Mouse (Mus musculus) urinary bladder, adult 2 months (tissue): ENCODE results near the gene Gm3646. TPM values are rescaled to one million over a fixed set of nuclear protein-coding genes. Genes with fewer than 3 reads are reported as not detected.

Experiments
- DNase-seq: peaks from one replicate; pipeline ENCODE4 v3.0.0; 2022; ENCODE audit warnings: low spot score
- polyA plus RNA-seq: library from polyadenylated mRNA; depleted of rRNA; stranded (reverse); fragments of >200 nt; gene quantifications from 2 replicates; pipeline ENCODE4 v1.2.3, GENCODE M21; 2012; rRNA removed

Gm3646 gene
- not detected in 2 replicates for polyA plus RNA-seq

- DNase-seq = no peak
Observed at GRCm38 (mm10) chr1:39805243-39805979, at the start of gene Gm3646. Gene Gm3646 (minus strand): TSS chr1:39805332.

DNA sequence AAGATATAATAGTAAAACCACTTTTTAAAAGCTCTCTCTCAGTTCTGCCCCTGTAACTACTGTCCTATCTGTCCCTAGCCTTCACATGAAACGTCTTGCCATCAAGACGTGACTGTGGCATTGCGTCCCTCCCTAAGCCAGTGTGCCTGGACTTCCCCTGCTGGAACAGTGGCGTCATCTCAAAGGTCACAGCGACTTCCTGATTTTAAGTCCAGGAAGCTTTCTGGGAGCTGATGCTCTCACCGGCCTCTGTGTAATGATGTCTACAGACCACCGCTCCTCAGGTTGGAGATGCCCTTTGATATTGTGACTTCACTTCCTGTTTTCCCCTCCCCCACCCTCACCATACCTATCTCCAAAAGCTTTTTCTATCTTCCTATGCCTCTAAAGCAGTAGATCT, 41.9 kb upstream of the Gm3646 start:
- no peak for DNase-seq

DNA sequence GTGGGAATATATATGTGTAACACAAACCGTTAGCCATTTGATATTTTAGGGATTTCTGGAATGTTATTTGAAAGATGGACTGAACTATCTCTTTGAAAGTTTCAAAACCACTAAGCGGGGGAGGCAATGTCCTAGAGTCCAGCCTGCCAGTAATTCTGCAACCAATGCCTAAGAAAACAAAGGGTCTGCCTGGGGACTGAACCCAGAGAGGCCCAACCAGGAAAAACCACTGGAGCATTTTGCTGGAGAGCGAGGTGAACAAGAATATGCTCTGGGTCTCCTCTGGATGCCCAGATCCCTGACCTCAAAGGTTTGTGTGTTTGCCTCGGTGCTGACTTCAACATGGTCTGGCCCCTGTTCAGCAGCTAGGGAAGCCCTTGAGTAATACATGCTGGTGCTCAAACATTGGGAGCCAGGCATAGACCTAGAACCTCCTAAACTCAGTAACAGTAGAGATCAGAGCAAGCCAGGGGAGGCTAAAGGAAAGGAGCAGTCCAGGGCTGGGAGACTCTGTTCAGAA, 41.0 kb upstream of the Gm3646 start:
- DNase-seq = no peak

DNA sequence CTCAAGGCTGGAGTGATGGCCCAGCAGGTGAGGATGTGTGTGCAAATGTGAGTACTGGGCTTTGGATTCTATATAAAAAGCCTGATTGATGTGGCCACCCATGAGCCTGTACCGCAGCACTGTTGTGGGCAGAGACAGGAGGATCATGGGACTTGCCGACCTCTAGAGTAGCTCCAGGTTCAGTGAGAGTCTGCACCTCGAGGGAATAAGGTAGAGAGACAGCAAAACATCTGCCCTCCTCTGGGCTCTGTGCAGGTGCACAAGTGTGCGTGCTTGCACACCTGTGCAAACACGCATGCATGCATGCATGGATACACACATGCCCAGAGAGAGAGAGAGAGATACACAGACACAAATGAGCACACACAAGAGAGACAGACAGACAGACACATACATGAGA, 38.2 kb upstream of the Gm3646 start:
- DNase-seq = no peak

- DNase-seq = no peak
Observed at GRCm38 (mm10) chr1:39842218-39843007, 37.3 kb upstream of the Gm3646 start.

DNA sequence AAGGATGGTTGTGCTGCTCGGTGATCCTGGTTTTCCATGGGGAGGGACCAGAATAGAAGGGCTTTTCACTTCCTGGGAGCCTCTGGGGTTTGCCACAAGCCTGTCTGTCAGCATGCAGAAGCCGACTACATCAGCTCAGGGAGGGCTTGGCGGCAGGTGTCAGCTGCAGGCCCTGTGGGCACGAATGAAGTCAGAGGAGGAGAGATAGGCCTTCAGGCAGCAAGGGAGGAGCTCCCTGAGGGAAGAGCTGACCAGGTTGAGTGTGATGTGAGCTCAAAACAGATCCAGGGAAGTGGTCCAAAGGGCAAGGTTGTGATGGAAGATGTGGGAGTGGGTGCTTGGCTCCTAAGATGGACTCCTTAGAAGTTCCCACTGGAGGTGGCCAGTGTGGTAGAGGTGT, 35.7 kb upstream of the Gm3646 start:
- DNase-seq = no peak

- DNase-seq = no peak
Observed at GRCm38 (mm10) chr1:39839838-39840237, 34.7 kb upstream of the Gm3646 start.

GRCm38 (mm10) chr1:39839217-39839616, 34.1 kb upstream of the Gm3646 start:
- no peak for DNase-seq

DNA sequence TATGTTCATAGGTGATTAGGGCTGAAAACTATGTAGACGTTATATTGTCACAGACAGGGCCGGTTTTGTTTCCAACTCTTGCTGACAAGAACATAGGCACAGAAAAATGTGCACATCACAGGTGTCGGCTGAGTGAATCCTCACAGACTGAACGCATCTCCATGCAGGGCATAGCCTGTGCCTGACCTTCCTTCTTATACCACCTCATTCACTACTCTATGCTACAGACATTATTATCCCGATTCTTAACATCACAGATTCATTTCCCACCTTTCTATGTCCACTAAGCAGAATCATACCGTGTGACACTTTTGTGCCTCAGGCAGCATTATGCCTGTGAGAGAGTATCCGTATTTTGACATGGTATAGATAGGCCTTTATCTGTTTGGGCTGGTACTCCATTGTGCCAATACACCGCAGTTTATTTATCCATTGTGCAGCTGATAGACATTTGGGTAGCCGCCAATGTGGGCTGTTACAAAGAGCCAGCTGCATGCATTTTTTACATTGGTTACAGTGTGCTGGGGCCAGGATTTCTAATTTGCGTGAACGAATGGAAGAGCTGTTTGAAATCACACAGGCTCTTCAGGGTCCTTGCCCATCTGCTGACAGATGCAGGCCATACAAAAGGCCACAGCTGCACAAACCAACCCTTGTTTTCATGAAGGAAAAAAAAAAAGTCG, 33.5 kb upstream of the Gm3646 start:
- no peak for DNase-seq

DNA sequence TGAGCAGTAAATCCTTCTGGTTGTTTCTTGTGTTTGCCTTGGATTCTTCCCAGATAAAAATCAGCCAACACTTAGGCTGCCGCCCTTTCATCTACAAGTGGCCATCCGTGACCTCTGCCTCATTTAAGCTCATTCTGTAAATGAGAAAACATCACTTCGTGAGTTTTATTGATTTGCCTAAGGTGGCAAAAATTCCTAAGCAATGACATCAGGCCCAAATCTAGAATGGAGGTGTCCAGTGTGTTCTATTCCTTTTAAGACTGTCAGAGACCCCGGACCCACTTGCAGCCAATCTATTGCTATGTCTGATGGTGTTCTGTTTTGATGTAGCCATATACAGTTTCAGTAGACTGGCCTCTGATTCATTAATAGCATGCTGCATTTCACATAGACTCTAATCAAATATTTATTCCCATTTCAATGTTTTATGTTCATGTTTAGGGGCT, 26.5 kb upstream of the Gm3646 start:
- DNase-seq = no peak

- no peak for DNase-seq
Observed at GRCm38 (mm10) chr1:39830786-39831593, 25.9 kb upstream of the Gm3646 start.

- no peak for DNase-seq
Observed at GRCm38 (mm10) chr1:39824902-39825301, 19.8 kb upstream of the Gm3646 start.

GRCm38 (mm10) chr1:39824240-39824639, 19.1 kb upstream of the Gm3646 start:
- DNase-seq = no peak

DNA sequence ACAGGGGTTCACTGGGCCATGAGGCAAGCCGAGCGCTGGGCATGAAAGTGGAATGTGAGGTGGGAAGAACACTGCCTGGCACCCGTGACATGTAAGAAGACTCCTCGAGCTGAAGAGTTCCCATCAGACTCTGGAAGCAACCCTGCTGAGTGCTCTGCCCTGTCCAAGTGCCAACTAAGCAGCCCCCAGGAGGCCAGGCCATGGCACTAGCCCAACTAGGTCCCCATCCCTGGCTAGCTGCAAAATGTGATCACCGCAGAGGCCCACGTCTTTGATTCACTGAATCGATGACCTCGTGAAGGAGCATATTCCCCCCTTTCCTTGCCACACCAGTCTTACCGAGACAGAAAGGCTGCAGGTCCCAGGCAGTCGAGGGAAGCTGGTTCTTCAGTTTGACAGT, 14.5 kb upstream of the Gm3646 start:
- no peak for DNase-seq

DNA sequence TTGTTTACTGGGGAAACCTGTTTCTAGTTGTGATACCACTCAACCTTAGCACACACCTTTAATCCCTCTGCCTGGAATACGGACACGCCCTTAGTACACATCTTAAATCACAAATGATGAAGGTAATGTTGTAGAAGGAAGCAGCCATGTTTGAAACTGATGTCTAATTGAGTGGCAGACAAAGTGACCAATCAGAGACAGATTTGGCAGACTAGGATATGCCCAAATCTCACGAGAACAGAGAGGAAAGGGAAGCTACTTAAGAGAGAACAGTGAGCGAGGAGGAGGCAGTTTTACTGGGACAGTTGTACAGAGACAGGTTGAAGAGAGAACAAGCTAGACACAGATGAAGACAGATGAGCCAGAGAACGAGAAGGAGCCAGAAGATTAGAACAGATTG, 10.6 kb upstream of the Gm3646 start:
- no peak for DNase-seq

DNA sequence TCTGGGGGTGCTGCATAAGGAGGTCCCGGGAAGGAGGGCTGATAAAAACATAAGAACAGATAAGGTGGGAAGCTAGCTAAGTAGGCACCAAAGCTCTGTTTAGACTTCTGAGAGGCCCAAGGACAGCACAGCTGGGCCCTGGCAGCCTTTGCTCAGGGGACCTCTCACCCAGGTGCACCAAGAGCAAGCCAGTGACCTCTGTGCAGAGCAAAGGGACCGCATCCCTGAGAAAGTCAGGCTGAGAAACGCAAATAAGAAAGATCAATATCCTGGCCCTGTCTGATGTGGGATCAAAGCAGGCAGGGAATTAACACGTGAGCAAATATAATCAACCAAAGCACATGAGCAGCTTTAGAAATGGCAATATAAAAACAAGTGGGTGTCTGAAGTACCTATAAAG, 7.9 kb upstream of the Gm3646 start:
- DNase-seq = no peak

DNA sequence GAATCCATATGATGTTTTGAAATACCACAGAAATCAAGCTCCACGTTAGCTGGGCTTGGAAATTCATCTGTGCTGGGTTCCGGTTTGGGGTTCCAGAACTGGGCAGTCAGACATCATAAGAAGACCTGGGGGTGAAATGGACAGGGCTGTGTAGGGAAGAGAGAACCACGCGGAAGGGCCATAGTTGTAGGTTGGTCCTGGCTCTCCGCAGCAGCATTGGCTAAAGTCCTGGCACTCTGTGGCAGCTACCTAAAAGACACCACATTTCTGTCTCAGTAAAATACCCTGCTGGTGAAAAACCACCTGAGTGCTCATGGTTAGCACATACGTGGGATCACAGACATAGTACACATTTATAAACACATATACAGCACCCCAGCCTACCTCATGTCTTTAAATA, 343 bp downstream of the Gm3646 start:
- DNase-seq = no peak

DNA sequence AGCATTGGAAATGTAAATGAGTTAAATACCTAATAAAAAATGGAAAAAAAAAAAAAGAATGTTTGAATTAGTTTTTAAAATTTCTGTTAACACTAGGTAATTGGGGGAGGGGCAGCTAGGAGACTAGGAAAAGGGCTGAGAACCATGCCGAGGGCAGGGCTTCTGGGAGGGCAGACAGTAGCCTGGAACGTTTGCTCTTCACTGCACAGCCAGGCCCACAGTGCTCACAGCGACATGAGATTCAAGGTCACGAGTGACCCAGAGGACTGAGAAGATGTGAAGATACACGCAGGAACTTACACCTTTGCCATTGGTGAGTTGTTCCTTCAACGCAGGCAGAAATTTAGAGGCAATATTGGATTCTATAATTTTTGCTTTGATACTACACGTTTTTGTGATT, 2.2 kb downstream of the Gm3646 start:
- no peak for DNase-seq

- DNase-seq = no peak
Observed at GRCm38 (mm10) chr1:39797496-39797895, 7.6 kb downstream of the Gm3646 start.

DNA sequence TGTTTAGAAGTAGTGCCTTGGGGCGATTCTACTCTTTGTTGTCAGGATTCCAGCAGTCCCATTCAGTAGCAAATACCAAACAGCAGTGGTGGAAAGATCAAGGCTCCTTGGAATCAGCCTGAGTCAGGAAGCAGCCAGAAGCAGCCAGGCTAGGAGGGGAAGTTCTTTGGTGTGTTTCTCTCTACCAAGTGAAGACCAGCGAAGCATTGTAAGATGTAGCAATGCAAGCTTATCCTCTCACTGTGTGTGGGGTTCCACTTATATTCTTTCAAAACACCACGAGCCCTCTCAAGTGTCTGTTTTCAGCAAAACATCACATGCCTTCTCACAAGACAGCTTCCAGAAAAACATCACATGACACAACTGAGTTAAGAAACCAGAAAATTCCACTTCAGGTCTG, 8.4 kb downstream of the Gm3646 start:
- DNase-seq = no peak

GRCm38 (mm10) chr1:39784632-39785031, 20.5 kb downstream of the Gm3646 start:
- DNase-seq = no peak

DNA sequence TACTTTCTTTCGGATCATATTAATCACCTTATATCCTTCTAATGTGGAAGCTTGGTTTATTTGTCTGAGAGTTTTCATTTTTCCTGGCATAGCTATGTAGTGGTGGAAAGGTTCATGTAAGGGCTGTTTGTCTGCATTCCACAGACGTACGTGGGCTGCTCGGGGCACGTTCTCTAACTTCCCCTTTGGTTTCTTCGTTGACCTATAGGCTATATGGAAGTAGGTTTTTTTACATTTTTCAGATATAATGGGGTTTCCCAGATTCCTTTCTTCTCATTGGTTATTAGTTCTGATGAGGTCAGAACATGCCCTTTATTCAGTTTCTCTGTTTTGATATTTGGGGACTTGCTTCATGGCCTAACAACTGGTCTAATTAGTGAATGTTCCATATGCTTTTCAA, 23.3 kb downstream of the Gm3646 start:
- no peak for DNase-seq
